Mouse (Mus musculus) heart, adult 18-20 months (tissue): Measurements from ENCODE around the gene Olfr1510. TPM values are rescaled to one million over a fixed set of nuclear protein-coding genes. Genes with fewer than 3 reads are reported as not detected.
A peak's percentile ranks its signal among the peaks of the same experiment; 100 is the strongest.
"Not testable (repeated sequence)": the region's sequence is repeated elsewhere in the genome, so short reads cannot be mapped to it uniquely, and the experiment has no call there.

Experiments
- DNase-seq, 2 experiments: peaks; one replicate each; pipeline ENCODE4 v3.0.0; 2021 to 2022; ENCODE audit warnings: mixed read lengths in 1 of 2
- long read RNA-seq, 2 experiments: library from polyadenylated mRNA; stranded (forward); transcript quantifications; one replicate each; pipeline ENCODE4 v2.0.0; 2021
- total RNA-seq, 2 experiments: library from RNA; stranded (reverse); gene quantifications; 2 replicates each; pipeline ENCODE4 v1.2.3; 2021

Gene Olfr1510
- not detected for total RNA-seq
- long read RNA-seq, experiment 1, result 0 reads
- long read RNA-seq, experiment 2, result 0 reads

- DNase-seq, result no peak
Observed at GRCm38 (mm10) chr14:52414273-52414672, at the start of gene Olfr1510. Gene Olfr1510, minus strand, starts transcription at chr14:52414373.

DNA sequence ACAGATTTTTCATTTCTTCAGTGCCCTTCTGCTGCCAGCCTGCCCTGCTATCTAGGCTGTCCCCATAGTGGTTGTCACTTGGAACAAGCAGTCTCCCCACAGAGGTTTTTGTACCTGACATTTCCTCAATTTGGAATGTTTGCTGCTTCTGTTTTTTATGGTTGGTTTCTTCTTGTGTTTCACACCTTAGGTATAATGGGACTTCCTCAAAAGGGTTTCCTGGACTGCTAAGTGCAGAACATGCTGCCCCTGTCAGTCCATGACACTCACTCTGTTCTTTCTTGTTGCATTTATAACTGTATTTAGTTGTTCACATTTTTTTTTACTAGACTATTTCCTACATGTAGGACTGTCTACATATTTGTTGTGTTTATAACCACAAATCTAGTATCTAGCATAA lies 47.8 kb upstream of the Olfr1510 start:
- no peak for DNase-seq

DNA sequence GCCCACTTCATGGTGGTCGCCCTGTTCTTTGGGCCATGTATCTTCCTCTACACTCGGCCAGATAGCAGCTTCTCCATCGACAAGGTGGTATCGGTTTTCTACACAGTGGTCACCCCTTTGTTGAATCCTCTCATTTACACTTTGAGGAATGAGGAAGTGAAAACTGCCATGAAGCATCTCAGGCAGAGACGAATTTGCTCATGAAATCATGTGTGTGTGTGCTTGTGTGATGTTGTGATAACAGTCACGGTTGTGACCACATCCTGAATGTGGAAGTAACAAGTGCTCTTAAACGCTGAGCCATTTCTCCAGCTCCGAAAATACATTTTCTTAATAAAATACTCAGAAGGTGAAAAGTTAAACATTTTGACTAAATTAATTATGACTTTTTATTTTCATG lies 37.0 kb upstream of the Olfr1510 start:
- peak in 1 of 2 experiments; percentile 9 for DNase-seq

DNA sequence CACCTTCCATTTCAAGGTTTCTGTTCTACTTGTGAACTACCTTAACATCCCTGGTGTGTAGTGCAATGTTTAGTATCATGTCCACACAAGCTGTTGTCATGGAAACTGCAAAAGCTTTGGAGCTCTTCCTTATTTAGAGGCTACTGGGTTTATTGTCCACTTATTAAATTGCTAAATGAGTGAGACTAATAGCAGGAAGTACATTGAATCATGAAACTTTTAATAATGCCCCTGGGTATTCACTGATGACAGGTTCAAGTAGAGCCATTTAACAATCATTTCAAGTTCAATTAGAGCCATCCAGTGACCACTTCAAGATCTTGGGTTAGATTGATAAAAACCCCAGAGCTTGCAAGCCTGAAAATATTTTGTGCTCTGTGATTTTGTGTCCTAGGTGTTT lies 28.5 kb upstream of the Olfr1510 start, which contains the start of gene Olfr1509:
Olfr1509 (plus strand) TSS at position 301 of the 400 bp plus-strand sequence.
- no peak for DNase-seq

DNA sequence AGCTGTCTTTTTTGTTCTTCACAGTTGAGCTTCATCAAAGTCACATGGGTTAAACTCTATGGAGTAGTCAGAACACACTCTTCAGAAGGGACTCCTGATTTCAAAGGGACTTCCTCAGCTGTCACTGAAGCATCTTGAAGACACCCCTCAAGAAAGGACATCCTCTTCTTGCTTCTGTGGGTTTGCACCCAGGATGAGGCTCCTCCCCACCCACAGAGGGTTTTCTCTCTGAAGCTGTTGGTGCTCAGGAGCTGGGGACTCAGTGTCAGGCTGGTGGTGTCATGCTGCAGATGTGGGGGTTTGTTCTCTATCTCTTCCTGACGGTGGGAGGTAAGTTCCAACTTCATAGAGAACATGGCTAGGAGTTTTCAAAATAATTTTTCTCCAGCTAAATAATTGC lies 13.5 kb upstream of the Olfr1510 start:
- no peak for DNase-seq

- not testable (repeated sequence) for DNase-seq
Observed at GRCm38 (mm10) chr14:52410142-52410919, 3.8 kb downstream of the Olfr1510 start.

- DNase-seq, result no peak
Observed at GRCm38 (mm10) chr14:52397279-52397678, 16.9 kb downstream of the Olfr1510 start, which contains the start of gene Olfr1511. Gene Olfr1511, minus strand, starts transcription at chr14:52397379.

GRCm38 (mm10) chr14:52390084-52390848 lies 23.9 kb downstream of the Olfr1510 start:
- not testable (repeated sequence) for DNase-seq

- DNase-seq, result no peak
Observed at GRCm38 (mm10) chr14:52379068-52379467, 35.1 kb downstream of the Olfr1510 start, which contains the start of gene Olfr1512. Gene Olfr1512, minus strand, starts transcription at chr14:52379168.

GRCm38 (mm10) chr14:52368741-52369140 lies 45.4 kb downstream of the Olfr1510 start:
- no peak for DNase-seq

Other genes starting within 250 kb of the Olfr1510 start
- 10 to 100 TPM; 22.3 to 23.7 TPM for gene Supt16, start 217.0 kb downstream of the Olfr1510 start, total RNA-seq
- 10 to 100 TPM; 34.2 to 37.7 TPM for gene Chd8, start 156.6 kb downstream of the Olfr1510 start, total RNA-seq
- gene Tox4, start 135.2 kb downstream of the Olfr1510 start, total RNA-seq, result 10 to 100 TPM; 30.3 to 35.8 TPM
- gene Rab2b, start 134.8 kb downstream of the Olfr1510 start, total RNA-seq, result 1 to 10 TPM; 3.8 to 5.5 TPM
- gene Mettl3, start 109.2 kb downstream of the Olfr1510 start, total RNA-seq, result 10 to 100 TPM; 16.2 to 18.1 TPM
- 1 to 10 TPM in 1 of 2 experiments, under 1 TPM in 1; 0.97 to 1.0 TPM for gene Sall2, start 85.6 kb downstream of the Olfr1510 start, total RNA-seq
- gene Olfr1513, start 58.0 kb downstream of the Olfr1510 start, total RNA-seq, result not detected
- not detected for gene Olfr1512, start 35.2 kb downstream of the Olfr1510 start, total RNA-seq
- gene Olfr1511, start 17.0 kb downstream of the Olfr1510 start, total RNA-seq, result not detected
- gene Olfr1509, start 28.6 kb upstream of the Olfr1510 start, total RNA-seq, result not detected
- gene Olfr1508, start 53.1 kb upstream of the Olfr1510 start, total RNA-seq, result not detected
- gene Olfr1507, start 81.4 kb upstream of the Olfr1510 start, total RNA-seq, result not detected